Mouse (Mus musculus) erythroblast, embryonic 14.5 days (primary cell): ENCODE results near the gene Ddost.

Source experiments
- GATA1 ChIP-seq: IDR thresholded peaks from 2 replicates; pipeline ENCODE4 v1.6.1; 2012; ENCODE audit warnings: low read length, inconsistent platforms, mixed read lengths
- TAL1 ChIP-seq: IDR thresholded peaks from 3 replicates; pipeline ENCODE4 v1.6.1; 2012; ENCODE audit warnings: low read length, inconsistent platforms, mixed read lengths

GRCm38 (mm10) chr4:138301271-138301780 is 3.2 kb upstream of the Ddost start:
- TF ChIP-seq TAL1 (no peak), GATA1 (no peak)
